Mouse (Mus musculus) ES-Bruce4 (cell line): ENCODE measurements around the gene Rims3. TPM values are rescaled to one million over a fixed set of nuclear protein-coding genes. Genes with fewer than 3 reads are reported as not detected.

Experiments
- H3K27ac ChIP-seq: 2 replicates; pipeline ENCODE4 v1.5.1; 2012; ENCODE audit warnings: low read length, inconsistent platforms; ENCODE audit not compliant: insufficient read depth
- H3K27me3 ChIP-seq: 2 replicates; pipeline ENCODE4 v1.6.1; 2012; ENCODE audit warnings: mild to moderate bottlenecking, low read length, inconsistent platforms; ENCODE audit not compliant: control insufficient read depth, poor library complexity, insufficient read depth, severe bottlenecking
- H3K36me3 ChIP-seq: 2 replicates; pipeline ENCODE4 v1.6.1; 2012; ENCODE audit warnings: inconsistent platforms, mild to moderate bottlenecking, low read length, moderate library complexity; ENCODE audit not compliant: control insufficient read depth, poor library complexity, insufficient read depth, severe bottlenecking
- H3K4me1 ChIP-seq: one replicate; pipeline ENCODE4 v1.8.1; 2011; ENCODE audit warnings: low read length; ENCODE audit not compliant: control insufficient read depth, insufficient read depth
- H3K4me3 ChIP-seq: 2 replicates; pipeline ENCODE4 v1.5.1; 2011; ENCODE audit warnings: low read depth, mild to moderate bottlenecking, low read length
- H3K9ac ChIP-seq: 2 replicates; pipeline ENCODE4 v1.6.1; 2012; ENCODE audit warnings: low read depth, mild to moderate bottlenecking, inconsistent platforms; ENCODE audit not compliant: poor library complexity, severe bottlenecking
- H3K9me3 ChIP-seq: replicated peaks from 2 replicates; pipeline ENCODE4 v1.6.1; 2012; ENCODE audit warnings: mild to moderate bottlenecking, low read length, inconsistent platforms; ENCODE audit not compliant: control insufficient read depth, poor library complexity, insufficient read depth, severe bottlenecking
- CTCF ChIP-seq: IDR thresholded peaks from one replicate; pipeline ENCODE4 v1.8.1; 2011; ENCODE audit warnings: low read depth, low read length
- EP300 ChIP-seq: IDR thresholded peaks from 2 replicates; pipeline ENCODE4 v1.6.1; 2011; ENCODE audit warnings: low read depth, low read length; ENCODE audit not compliant: insufficient read depth
- POLR2A ChIP-seq: IDR thresholded peaks from one replicate; pipeline ENCODE4 v1.8.1; 2011; ENCODE audit warnings: low read length; ENCODE audit not compliant: insufficient read depth
- polyA plus RNA-seq: library from polyadenylated mRNA; stranded (reverse); fragments of >200 nt; gene quantifications from 2 replicates; pipeline ENCODE4 v1.2.4, GENCODE M21; 2011; ENCODE audit warnings: low read depth; ENCODE audit not compliant: missing spikeins, insufficient read depth, insufficient read length

Gene Rims3
- polyA plus RNA-seq, 1 experiment = 7.3 TPM

GRCm38 (mm10) chr4:120885208-120886120, 30.8 kb downstream of the Rims3 start:
- H3K9ac ChIP-seq = no peak overlapping the region
- H3K36me3 ChIP-seq = no peaks in the 10 kb centered on the region
- no peak overlapping the region for H3K4me3 ChIP-seq
- H3K27ac ChIP-seq = no peak overlapping the region
- no peaks in the 10 kb centered on the region for H3K4me1 ChIP-seq
- TF ChIP-seq CTCF (no peak), EP300 (no peak)
- no peaks in the 10 kb centered on the region for H3K27me3 ChIP-seq
- H3K9me3 ChIP-seq = no peaks in the 10 kb centered on the region

GRCm38 (mm10) chr4:120886131-120886530, 31.5 kb downstream of the Rims3 start:
- no peaks in the 10 kb centered on the region for H3K4me1 ChIP-seq
- no peaks in the 10 kb centered on the region for H3K9me3 ChIP-seq
- H3K9ac ChIP-seq = no peak overlapping the region

GRCm38 (mm10) chr4:120886811-120887210, 32.2 kb downstream of the Rims3 start:
- no peaks in the 10 kb centered on the region for H3K4me1 ChIP-seq
- TF ChIP-seq POLR2A (no peak), CTCF (no peak), EP300 (no peak)
- H3K36me3 ChIP-seq = no peaks in the 10 kb centered on the region
- no peaks in the 10 kb centered on the region for H3K9me3 ChIP-seq
- H3K27ac ChIP-seq = no peak overlapping the region
- H3K9ac ChIP-seq = no peak overlapping the region
- H3K27me3 ChIP-seq = no peaks in the 10 kb centered on the region
- H3K4me3 ChIP-seq = no peak overlapping the region

More at GRCm38 (mm10) chr4:120886131-120886530, 31.5 kb downstream of the Rims3 start:
- Histone ChIP-seq H3K4me3 (no peak overlapping the region), H3K27me3 (no peaks in the 10 kb centered on the region), H3K27ac (no peak overlapping the region), H3K36me3 (no peaks in the 10 kb centered on the region)
- TF ChIP-seq POLR2A = no peak
- TF ChIP-seq EP300 = no peak
- no peak for TF ChIP-seq CTCF

- no peak overlapping the region for H3K27ac ChIP-seq
- H3K9me3 ChIP-seq = no peaks in the 10 kb centered on the region
- H3K4me1 ChIP-seq = no peaks in the 10 kb centered on the region
- no peak overlapping the region for H3K4me3 ChIP-seq
- TF ChIP-seq POLR2A = no peak
- no peak for TF ChIP-seq EP300
- no peak for TF ChIP-seq CTCF
- H3K27me3 ChIP-seq = no peaks in the 10 kb centered on the region
- H3K36me3 ChIP-seq = no peaks in the 10 kb centered on the region
- H3K9ac ChIP-seq = no peak overlapping the region
These were observed 32.9 kb downstream of the Rims3 start for GRCm38 (mm10) chr4:120887381-120888112.

- H3K4me1 ChIP-seq = no peaks in the 10 kb centered on the region
- TF ChIP-seq POLR2A = no peak
- no peak for TF ChIP-seq CTCF
- no peak for TF ChIP-seq EP300
- H3K4me3 ChIP-seq = no peak overlapping the region
- no peak overlapping the region for H3K27ac ChIP-seq
- no peak overlapping the region for H3K9ac ChIP-seq
- no peaks in the 10 kb centered on the region for H3K36me3 ChIP-seq
- H3K9me3 ChIP-seq = no peaks in the 10 kb centered on the region
- no peaks in the 10 kb centered on the region for H3K27me3 ChIP-seq
These were observed 34.3 kb downstream of the Rims3 start for GRCm38 (mm10) chr4:120888884-120889283.
